Mouse (Mus musculus) adrenal gland, adult 10 weeks (tissue): ENCODE results near the gene Coa7. TPM values are rescaled to one million over a fixed set of nuclear protein-coding genes. Genes with fewer than 3 reads are reported as not detected.

Source experiments
- polyA plus RNA-seq: library from polyadenylated mRNA; stranded (reverse); fragments of 350-450 nt; fragmentation: Illumina TruSeq; extraction: RNeasy Lipid Tissue Mini Kit (QIAGEN cat#74804); gene quantifications from one replicate; pipeline ENCODE4 v1.2.3, GENCODE M21; 2014; ENCODE audit warnings: low read depth, low replicate concordance

Gene Coa7
- 10.4 TPM for polyA plus RNA-seq

DNA sequence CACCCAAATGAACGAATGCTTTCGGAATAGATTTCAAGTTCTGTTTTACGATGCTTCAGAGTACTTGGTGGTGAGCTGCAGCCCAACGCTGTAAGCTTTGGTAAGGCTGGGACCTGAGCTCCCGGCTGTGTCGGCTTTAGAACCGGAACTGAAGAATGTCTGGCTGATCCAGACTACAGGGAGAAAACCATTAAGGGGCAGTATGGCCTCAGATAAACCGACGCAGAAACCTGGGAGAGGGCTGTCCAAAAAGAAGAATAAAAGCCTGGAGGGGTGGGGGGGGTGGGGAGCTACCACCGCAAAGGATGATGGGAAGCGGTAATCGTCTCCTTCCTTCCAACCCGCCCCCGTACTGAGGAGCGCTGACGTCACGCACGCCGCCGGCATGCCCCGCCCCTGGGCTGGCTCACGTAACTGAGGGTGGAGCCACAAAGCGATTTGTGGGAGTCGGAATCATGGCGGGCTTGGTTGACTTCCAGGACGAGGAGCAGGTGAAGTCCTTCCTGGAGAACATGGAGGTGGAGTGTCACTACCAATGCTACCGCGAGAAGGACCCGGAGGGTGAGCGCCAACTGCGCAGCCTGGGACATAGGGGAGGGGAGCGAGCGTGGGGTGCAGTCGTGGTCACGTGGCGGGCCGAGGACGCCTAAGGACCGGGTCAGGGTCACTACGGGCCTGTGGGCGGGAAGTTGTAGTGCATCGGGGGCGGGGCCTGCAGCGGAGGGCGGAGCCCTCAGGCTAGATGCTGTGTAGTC, at the start of gene Coa7:
Gene Coa7 (plus strand): TSS at position 411 of the 755 bp plus-strand sequence.

DNA sequence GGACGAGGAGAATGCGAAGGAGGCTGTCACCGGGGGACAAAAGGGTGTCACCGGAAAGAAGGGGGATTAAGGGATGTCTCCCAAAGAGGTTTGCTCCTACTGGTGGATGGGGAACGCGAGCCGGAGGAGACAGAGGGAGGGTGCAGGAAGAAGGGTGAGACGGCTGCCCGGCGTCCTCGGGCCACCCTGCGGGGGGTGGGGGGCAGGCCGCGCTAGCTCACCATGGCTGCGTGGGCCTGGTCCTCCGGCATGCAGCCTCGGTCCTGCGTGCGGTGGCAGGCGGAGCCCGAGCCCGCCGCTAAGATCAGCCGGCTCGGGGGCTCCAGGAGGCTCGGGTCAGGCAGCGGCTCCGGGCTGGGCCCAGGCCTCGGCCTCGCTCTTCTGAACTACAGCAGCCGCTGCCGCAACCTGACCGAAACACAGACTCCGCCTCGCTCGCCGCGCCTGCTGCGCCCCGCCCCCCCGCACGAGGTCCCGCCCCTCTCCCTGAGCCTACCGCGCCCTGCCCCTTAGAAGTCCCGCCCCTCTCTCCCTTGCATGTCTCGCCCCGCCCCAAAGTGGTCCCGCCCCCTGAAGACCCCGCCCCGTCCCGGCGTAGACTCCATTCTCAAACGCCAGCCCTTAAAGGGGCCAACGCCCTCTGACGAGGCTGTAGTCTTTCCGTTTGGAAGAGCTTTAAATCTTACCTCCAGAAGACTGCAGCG, 27.1 kb upstream of the Coa7 start, which contains the start of gene Zyg11b:
Gene Zyg11b (minus strand): TSS at position 427 of the 704 bp plus-strand sequence.

DNA sequence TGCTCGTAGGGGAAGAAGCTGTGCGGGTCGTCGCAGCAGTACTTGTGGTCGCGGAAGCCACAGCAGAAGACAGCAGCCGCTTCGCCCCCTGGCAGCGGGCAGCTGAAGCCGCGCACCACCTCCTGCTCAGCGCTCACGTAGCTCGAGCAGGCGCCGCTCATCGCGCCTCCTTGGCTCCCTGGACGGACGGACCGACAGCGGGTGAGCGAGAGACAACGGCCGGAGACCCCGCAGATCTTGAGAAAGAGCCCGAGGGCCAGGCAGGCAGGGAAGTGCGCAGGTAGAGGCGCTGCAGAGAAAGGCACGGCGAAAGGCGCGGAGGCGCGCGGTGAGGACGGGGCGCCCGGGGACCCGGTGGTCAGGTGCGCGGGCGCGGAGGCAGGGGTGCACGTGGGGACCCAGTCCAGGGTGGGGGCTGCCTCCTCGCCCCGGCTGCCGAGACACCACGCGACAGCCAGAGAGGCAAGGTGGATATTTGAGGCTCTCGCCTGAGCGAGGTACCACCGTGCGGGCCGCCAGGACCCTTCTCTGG, 55.3 kb downstream of the Coa7 start, which contains the start of gene Shisal2a:
Gene Shisal2a (minus strand): TSS at position 167 of the 532 bp plus-strand sequence.

Other genes with a start within 250 kb of the Coa7 start
- 2.2 TPM for gene Podn, start 231.7 kb upstream of the Coa7 start, polyA plus RNA-seq
- gene Scp2, start 183.1 kb upstream of the Coa7 start, polyA plus RNA-seq, result 516 TPM
- 7.3 TPM for gene Echdc2, start 162.7 kb upstream of the Coa7 start, polyA plus RNA-seq
- not detected for gene Zyg11a, start 110.1 kb upstream of the Coa7 start, polyA plus RNA-seq
- gene Zyg11b, start 27.0 kb upstream of the Coa7 start, polyA plus RNA-seq, result 106 TPM
- gene Shisal2a, start 55.2 kb downstream of the Coa7 start, polyA plus RNA-seq, result not detected
- 1.9 TPM for gene Gpx7, start 78.8 kb downstream of the Coa7 start, polyA plus RNA-seq
- gene Tut4, start 131.3 kb downstream of the Coa7 start, polyA plus RNA-seq, result 89.1 TPM